Mouse (Mus musculus): ENCODE data around the gene Disc1. TPM values are rescaled to one million over a fixed set of nuclear protein-coding genes. Genes with fewer than 3 reads are reported as not detected.

Disc1 gene
- total RNA-seq, 2 experiments from 2014 or later, result 0.84 to 1.6 TPM

DNA sequence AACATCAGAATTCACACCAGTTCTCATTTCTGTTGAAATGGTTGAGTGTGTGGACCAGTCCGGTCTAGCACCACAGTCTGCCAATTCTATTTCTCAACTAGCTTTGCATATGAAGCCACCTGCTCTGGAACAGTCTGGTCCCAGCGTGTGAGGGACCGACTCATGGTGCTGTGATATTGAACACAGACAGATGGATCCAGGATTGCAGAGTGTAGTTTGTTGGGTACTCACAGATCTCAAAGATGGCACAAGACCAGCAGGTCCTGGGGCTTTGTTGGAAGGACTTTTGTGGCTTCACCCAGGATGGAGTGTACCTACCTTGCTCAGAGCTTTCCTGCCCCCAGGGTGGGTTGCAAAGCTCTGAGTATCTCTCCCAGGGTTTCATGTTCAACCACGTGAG lies 151.6 kb downstream of the Disc1 start:
- no peak for ATAC-seq (replicated peaks; ENCODE audit: low FRiP score, poor library complexity, severe bottlenecking)

DNA sequence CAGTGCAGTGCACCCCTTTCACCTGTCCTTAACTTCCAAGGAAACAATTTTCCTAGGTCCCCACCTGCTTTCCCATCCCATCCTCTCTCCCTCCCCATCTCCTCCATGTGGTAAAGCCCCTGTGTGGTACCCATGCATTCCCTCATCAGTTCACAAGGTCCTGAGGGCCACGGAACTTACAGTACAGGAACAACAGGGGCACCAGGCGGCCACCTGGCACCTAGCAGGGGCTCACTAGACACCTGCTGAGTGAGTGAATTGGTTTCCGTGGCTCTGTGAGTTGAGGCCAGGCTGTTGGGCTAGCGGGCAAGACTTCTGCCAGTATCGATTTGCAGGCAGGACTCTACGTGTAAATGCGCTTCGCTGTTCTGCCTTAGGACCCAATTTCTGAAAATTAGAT lies 152.4 kb downstream of the Disc1 start:
- no peak for ATAC-seq (replicated peaks; ENCODE audit: low FRiP score, poor library complexity, severe bottlenecking)

DNA sequence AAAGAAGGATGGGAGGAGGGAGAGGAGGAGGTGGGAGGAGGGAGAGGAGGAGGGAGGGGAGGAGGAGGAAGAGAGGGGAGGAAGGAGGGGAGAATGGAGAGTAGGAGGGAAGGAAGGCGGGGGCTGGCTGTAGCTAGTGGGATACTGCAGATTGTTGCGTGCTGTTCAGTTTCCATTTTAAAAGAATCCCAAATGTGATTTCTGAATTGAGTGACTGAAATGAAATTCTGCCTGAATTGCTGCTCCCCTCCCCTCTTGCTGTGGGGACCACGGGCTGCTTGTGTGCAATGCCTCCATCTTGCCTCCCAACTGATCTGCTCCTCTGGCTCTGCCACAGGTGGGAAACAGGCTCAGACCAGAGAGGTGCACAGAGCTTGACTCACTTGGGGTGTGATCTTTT lies 153.0 kb downstream of the Disc1 start:
- ATAC-seq (replicated peaks; ENCODE audit: low FRiP score, poor library complexity, severe bottlenecking), result no peak

DNA sequence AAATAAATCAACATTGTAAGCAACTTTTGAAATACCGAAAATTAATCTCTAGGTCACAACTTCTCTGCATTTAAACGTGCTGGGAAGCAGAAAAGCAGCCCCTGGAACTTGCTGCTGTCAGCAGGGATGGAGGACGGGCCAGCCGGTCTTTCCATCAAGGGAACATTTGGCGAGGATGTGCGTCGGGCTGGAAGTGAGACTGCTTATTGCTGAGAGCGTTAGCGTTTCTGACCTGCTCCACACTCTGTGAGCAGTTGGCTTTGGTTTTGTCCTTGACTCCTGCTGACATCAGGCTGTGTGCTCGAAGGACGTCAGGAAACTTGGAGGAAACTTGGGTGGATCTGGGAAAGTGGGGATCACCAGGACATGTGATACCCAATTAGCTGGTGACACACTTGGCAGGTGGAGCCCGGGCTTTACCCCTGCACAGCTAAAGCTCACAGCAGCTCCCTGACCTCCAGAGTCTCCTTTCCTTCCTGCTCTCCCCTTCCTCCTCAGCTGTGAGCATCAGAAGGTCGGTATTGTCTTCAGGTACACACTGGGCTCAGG lies 158.7 kb downstream of the Disc1 start:
- ATAC-seq (replicated peaks; ENCODE audit: low FRiP score, poor library complexity, severe bottlenecking), result no peak

DNA sequence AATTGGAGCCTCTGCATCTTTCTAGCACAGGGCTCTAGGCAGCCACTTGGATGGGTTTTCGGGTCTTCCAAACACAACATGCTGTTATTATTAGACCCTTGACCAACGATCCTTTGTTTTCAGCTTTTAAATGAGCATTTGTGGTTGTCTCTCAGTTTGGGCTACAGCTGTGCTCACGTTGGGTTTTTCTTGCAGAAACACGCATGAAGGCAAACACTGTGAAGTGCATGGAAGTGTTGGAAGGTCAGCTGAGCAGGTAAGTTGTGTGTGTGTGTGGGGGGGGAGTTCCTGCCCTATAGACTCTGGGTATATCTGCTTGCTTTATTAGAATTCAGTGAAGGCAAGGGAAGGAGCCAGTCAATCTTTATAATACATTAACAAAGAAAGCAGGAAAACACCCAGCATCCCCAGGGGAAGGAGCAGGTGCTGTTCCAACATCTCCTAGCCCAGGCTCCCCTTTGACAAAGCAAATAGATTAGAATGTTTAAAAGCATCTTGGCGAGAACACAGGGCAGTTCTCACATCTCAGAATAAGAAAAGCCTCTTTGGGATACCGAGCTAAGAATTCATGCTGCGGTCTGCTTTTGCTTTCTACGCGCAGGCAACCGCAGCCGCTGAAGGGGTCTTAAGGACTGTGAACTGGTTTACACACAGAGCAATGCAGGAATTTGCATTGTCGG lies 164.0 kb downstream of the Disc1 start:
- ATAC-seq (replicated peaks; ENCODE audit: low FRiP score, poor library complexity, severe bottlenecking), result no peak

DNA sequence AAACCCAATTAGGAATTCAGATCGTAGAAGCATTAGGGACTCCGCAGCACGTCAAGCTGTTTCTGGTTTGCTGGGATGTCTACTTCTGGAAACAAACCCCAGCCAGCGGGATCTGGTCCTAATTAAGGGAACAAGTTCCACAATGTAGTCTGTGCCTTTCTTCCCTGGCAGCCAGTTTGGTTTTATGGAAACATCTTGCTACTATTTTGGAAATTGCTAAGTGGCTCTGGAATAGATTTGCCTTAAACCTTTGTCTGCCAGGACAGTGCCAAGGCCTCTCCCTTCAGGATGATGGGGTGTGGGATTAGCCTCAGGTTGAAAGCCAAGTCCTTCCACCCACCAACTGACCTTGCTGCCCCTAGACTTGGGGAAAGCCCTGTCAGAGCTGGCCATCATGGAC lies 164.7 kb downstream of the Disc1 start:
- ATAC-seq (replicated peaks; ENCODE audit: low FRiP score, poor library complexity, severe bottlenecking), result no peak

DNA sequence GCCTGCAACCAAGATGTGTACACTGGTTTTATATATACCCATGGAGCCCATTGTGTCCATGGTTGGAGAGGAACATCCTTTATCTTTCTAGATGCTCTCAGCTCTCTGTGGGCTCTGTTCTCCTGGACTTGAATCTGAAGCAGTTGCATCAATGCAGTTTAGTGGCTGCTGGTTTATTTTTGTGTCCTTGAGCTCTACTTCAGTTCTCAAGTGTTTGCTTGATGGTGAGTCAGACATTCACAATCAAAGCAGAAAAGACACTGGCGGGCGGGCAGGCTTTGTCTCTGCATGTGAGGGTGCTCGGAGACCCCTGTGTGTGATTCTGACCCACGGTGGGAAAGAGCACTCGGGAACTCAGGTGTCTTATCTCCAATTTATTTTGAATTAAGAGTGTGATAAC lies 166.6 kb downstream of the Disc1 start:
- no peak for ATAC-seq (replicated peaks; ENCODE audit: low FRiP score, poor library complexity, severe bottlenecking)

DNA sequence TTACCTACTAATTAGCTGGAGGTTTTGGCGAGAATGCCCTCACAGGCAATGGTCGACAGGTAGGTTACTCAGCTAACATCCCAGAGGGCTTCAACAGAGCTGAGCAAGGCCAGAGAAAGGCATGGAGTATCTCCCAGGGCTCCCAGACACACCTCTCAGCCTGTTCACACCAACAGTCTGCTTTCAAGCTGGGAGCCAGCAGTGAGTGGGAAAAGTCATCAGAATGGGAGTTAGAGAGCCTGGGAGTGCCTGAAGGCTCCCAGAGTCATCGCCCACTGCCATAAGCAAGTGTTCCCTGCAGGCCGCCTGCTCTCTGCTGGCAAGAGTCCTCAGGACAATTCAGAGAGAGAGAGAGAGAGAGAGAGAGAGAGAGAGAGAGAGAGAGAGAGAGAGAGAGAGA lies 167.1 kb downstream of the Disc1 start:
- ATAC-seq (replicated peaks; ENCODE audit: low FRiP score, poor library complexity, severe bottlenecking), result no peak

DNA sequence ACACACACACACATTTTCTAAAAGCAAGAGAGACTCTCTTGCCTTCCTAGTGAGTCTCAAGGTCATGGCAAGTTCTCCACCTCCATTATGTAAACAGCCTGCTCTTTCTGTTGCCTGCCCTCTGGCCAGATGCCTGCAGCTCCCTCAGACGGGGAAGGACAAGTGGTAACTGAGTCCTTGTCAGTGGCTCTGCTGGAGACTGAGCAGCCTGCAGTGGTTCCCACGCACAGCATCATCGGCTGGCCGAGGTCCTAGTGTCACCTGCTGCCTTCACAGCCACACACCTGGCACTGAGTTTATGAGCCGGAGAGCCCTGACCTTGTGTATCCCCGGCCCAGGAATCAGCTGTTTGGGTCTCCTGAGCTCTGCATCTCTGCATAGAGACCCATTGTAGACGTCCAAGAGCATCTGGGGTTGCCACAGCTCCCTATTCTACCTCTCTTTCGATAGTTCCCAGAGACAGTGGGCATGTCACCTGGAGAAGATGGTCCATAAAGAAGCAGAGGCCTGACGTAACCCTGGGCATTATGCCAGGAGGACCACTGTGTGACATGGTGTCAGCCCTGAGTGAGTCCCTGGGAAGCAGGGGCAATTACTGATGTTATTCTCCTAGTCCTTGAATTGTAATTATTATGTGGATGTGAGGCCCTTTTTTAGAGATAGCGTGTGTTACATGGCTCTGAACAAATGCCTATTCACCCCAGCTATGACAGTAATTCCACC lies 169.2 kb downstream of the Disc1 start:
- no peak for ATAC-seq (replicated peaks; ENCODE audit: low FRiP score, poor library complexity, severe bottlenecking)

DNA sequence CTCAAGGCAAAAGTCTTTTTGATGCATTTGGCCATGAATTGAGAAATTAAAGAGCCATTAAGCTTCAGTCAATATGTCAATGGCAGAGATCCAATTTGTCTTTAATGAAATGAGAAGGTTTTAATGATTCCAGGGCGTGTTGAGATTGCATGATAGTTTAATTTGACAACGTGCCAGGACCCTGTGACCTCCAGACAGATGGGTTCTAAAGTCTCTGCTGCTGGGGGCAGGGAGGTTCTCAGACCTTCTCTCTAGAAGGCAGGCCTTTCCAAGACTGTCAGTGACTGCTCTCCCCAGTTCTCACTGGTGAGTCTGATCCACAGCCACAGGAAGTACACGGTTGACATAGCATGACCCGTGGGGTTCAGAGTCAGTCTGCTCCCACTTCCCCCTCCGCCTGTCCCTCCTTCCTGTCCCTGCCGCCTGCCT lies 170.3 kb downstream of the Disc1 start:
- no peak for ATAC-seq (replicated peaks; ENCODE audit: low FRiP score, poor library complexity, severe bottlenecking)

DNA sequence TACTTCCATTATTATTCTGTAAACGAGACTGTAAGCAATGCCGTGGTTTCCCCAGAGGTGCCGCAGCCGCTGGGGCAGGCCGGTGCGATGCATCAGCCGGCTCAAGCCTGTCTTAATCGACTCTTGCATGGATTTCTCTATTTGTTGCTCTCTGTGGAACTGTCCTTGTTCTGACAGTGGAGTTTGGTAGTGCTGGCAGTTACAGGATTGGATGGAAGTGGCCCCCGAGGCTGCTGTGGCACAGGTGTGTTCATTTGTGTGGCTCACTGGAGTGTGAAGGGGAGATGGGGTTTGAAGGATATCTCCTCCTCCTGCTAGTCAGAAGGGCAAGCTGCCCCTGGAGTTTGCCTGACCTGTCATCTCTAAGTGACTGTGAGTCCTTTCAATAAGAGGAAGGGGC lies 171.3 kb downstream of the Disc1 start:
- no peak for ATAC-seq (replicated peaks; ENCODE audit: low FRiP score, poor library complexity, severe bottlenecking)

DNA sequence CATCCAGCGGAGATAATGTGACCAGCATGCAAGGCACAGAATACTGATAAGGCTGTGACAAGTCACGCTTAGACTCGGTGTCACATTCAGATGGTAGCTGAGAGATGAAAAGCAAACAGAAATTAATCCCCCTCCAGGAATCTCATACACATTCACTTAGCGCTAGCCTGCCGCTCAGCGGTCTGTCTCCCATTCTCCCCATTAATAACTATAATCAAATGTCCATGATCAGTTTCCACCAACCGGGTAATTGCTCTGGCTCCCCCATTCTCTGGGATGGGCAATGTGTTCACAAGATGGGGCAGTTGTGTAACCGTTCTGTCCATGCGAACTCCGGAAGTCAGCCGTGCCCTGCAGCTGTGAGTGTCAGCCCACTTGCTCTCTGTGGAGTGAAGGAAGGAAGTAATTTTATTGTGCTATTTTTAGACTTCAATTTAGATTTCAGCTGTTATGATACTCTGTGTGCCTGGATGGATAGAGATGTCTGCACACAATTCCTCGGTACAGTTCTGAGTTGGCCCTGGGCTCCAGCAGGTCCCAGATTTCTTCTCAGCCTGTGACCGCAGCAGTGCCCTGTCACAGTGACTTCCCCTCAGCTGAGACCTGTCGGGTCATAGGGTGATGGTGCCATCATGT lies 173.1 kb downstream of the Disc1 start:
- no peak for ATAC-seq (replicated peaks; ENCODE audit: low FRiP score, poor library complexity, severe bottlenecking)

DNA sequence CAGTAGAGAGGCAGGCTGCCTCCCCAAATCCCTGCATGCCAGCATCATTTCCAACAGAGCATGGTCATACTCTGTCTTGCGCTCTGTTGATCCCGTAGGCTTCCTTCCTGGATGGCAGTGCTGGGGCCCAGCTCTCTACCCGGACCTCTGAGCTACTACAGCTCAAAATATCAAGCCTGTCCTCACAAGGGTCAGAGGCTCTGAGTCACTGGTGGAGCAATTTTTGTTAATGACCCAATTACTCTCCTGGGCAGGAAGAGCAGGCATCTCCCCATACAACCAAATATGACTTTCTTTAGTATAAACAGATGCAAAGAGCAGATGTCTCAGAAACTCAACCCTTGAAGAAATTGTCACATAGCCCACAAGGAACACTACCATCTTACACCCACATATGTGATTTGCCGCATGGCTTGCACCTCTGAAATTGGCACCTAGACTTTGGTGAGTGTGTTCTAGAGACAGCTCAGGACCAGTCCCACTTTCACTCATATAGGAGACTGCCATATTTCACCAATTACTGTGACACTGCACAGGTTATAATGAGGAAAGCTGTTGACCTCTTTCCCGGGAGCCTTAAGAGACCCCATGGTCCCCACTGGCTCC lies 176.6 kb downstream of the Disc1 start:
- no peak for ATAC-seq (replicated peaks; ENCODE audit: low FRiP score, poor library complexity, severe bottlenecking)

DNA sequence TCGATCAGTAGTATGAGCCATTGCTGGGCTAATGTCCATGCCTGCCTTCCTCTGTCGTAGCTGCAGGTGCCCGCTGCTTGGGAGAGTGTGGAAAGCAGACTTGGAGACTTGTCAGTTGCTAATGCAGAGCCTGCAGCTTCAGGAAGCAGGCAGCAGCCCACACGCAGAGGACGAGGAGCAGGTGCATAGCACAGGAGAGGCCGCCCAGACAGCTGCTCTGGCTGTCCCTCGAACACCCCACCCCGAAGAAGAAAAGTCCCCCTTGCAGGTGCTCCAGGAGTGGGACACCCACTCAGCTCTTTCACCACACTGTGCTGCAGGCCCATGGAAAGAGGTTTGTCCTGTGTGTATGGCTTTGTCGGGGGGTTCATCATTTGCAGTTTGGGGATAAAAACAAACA lies 178.7 kb downstream of the Disc1 start:
- ATAC-seq (replicated peaks; ENCODE audit: low FRiP score, poor library complexity, severe bottlenecking), result no peak

DNA sequence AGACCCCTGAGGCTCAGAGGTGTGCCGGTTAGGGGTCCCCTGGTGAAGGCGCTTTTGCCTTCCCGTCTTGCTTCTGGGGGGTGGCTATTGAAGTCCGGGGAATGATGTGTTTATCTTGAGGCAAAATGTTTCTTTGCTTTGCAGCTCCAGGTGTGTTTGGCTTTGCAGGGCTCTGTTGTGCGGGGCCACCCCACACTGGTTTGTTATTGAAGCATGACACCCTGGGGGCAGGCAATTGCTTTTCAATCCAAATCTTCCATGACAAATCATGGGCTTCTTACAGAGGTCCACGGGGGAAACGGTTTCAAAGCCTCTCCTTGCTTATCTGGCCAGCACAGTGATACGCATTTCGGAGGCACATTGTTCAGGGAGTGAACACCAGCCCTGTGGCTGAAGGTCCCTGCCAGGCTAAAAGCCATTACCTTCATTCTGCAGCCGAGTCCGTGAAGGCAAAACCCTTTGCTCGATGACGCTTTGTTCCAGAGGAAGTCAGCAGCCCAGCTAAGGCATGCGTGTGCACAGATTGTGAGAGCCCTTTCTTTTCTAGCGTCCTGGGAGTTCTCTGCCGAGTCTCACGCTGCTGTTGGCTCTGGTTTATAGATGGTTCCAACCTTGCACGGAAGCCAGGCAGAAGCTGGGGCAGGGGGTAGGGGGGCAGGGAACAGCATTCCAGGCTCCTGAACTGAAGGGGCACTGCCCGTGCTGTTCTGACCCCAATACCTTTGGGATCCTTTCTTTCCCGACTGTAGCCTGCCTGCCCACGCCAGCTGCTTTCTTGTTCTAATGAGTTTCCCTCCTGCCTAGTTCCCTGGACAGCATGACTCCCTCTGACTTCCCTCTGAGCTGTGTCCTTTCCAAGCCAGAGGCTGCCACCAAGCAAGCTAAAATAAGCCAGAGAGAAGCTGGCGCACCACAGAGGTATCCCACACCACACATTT lies 182.2 kb downstream of the Disc1 start:
- no peak for ATAC-seq (replicated peaks; ENCODE audit: low FRiP score, poor library complexity, severe bottlenecking)

DNA sequence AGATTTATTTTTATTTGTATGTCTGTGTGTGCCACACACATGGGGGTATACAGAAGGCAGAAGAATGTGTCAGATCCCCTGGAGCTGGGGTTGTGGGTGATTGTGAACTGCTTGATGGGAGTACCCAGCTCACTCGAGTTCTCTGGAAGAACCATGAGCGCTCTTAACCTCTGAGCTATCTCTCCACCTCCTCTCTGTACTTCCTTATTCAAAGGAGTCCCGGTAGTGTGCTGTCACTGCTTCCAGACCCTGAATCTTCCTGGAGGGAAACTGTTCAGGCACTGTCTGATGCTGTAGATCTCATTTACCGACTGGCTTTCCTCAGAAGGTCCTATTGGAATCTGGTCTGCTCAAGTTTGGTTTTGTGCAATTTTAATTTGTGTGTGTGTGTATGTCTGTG lies 186.8 kb downstream of the Disc1 start:
- no peak for ATAC-seq (replicated peaks; ENCODE audit: low FRiP score, poor library complexity, severe bottlenecking)

DNA sequence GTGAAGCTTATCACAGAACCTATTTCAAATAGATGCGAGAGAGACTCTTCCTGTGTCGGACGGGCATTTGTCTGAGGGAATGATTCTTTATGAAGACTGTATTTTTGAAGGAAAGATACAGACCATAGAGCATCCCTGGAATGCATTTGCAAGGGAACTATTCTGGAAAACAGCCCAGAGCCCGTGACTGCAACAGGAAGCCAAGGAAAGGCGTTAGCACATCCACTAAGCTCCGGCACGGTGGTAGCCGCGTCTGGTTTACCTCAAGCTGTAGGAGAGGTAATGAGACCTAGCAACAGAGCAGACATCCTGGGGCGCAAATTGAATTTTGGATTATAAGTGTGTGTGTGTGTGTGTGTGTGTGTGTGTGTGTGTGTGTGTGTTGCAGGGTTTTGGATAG lies 188.4 kb downstream of the Disc1 start:
- no peak for ATAC-seq (replicated peaks; ENCODE audit: low FRiP score, poor library complexity, severe bottlenecking)

DNA sequence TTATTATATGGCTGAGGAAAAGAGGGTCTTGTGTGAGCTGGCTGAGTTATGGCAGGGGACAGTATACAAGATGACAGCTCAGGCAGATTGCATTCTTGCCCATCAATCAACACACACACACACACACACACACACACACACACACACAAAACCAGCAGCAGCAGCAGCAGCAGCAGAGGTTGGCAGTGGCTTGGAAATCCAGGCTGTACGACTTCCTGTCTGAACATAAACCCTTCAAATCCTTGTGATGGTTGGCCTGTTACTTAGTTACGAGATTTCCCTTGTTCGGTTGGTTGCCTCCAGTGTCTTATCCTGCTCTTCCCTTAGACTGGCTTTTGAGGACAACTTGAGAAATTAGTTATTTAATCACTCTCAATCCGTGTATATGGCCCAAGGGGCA lies 188.9 kb downstream of the Disc1 start:
- ATAC-seq (replicated peaks; ENCODE audit: low FRiP score, poor library complexity, severe bottlenecking), result no peak

DNA sequence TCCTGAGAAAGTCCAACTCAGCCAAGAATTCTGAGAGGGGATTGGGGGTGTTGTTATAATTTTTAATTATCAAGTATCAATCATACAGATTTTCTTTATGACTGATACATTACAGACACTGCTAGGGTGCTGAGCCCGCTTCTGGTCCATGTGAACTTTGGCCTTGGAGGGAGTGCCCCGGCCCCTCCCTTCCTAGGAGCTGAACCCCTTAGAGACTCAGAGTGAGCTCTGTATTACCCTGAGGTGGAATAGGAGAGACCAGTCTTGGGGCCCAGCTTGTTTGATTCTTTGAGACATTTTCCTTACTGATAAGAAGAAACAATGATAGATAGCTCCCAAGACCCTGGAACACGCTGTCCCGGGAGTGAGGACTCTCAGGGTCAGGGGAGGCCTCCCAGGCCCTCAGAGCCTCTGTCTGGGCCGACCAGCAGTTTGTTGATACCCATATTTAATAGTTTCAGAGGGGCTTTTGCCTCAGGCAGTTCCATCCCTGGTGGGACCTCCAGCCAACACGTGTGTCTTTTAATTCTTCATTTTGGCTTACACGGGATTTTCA lies 192.8 kb downstream of the Disc1 start:
- no peak for ATAC-seq (replicated peaks; ENCODE audit: low FRiP score, poor library complexity, severe bottlenecking)

Data from erythroid progenitor cell, adult 5-6 weeks (primary cell).